Mouse (Mus musculus): ENCODE data around the gene Rabepk. TPM values are rescaled to one million over a fixed set of nuclear protein-coding genes. Genes with fewer than 3 reads are reported as not detected.
"Not testable (repeated sequence)": the region's sequence is repeated elsewhere in the genome, so short reads cannot be mapped to it uniquely, and the experiment has no call there.

The Rabepk gene
- 10 to 100 TPM; 13.5 to 15.5 TPM for total RNA-seq (2021)
- long read RNA-seq, experiment 1, transcript Rabepk-207 (8 exons, 2,968 nt): major isoform, 10 of 10 reads
- long read RNA-seq, experiment 1, partial matches to known transcripts: 0 of 10 reads
- long read RNA-seq, experiment 1, other reads (novel, unspliced or antisense): 0 of 10 reads
- long read RNA-seq, experiment 2, transcript Rabepk-207 (8 exons, 2,968 nt): major isoform, 6 of 9 reads
- long read RNA-seq, experiment 2, partial matches to known transcripts: 2 of 9 reads
- long read RNA-seq, experiment 2, other reads (novel, unspliced or antisense): 1 of 9 reads

DNA sequence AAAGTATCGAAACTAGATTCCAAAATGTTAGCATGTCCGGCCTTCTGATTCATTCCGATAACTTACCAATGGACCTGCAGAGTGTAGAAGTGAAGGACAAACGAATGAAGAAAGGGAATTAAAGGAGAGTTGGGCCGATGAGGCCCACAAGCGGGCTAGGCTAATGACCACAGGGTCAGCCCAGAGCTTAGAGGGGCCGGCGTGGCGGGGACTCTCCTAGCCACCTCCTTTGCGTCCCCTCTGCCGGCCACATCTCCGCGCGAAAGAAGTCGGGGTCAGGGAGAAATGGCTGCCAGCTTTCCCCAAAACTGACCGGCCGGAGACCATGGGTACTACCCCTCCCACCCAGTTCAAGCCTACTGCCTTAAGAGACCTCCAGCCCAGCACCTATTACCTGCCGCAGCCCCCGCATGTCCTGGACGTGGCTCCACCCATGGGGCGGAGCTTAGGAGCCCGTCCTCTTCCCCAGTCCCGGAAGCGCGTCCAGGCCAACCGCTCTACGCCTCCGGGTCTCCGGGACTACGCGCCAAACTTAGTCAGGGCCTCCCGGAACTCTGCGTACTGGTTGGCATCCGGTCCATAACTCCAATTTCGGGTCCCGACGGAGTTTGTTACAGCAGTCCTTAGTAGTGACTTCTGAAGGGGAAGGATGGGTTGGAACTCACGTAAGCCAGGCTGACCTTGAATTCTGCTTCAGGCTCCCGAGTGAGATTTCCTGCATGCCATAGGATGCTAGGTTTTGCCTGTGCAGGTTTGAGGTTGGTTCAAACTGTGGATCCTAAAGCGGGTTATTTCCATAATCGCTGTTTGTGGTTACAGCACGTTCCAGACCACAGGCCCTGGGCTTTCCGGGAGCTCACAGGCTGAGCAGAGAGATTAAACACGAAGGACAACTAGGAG is at the start of gene Rabepk:
TSS of gene Rabepk (minus strand) at position 556 of the 900 bp plus-strand sequence.
- peak; percentile 90 to 93 for DNase-seq

DNA sequence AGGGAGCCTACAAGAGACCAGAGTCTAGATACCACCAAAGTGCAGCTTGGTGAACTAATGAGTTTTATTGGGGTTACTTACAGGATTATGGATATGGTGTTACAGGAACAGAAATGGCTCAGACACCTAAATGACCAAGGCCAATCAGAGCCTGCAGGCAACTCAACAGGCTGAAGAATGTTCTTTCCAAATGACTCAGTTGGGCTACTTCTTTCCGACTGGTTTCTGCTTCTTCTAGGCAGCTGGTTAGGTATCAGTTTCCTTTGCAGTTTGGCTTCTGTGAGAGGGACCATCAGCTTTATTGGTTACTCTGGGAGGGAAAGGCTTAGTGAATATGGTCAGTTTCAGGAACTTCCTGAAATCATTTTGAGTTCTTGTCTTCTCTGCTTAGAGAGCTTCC is 48.0 kb upstream of the Rabepk start:
- DNase-seq: no peak

DNA sequence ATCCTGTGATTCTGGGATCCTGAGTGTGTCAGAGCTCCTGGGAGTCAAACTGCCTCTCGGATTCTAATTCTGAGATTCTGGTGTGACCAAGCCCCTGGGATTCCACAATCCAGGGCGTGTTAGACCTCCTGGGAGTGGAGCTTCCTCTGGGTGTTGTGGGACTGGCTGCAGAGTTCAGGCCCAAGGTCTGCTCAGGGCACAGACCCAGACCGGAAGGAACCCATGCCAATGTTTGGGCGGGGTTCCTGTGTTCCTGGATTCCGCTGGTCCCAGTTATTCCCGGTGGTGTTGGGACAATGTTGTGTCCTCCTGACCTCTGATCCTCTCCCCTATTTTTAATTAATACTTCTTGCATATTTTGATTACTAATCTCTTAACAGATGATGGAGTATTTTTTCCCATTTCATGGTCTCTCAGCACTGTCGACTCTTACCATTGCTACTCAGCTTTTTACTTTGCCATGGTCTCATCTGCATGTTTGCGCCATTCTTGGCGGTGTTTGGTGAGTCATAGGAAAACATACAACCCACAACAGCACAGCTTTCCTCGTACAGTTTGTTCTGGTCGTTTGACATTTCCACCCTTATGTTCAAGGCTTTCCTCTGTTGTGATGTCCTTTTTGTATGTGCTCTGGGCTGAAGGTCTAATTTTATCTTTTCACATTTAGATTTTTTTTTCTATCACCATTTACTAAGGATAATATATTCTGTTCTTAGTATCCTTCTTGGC is 43.7 kb upstream of the Rabepk start:
- DNase-seq: peak; percentile 80 to 89

DNA sequence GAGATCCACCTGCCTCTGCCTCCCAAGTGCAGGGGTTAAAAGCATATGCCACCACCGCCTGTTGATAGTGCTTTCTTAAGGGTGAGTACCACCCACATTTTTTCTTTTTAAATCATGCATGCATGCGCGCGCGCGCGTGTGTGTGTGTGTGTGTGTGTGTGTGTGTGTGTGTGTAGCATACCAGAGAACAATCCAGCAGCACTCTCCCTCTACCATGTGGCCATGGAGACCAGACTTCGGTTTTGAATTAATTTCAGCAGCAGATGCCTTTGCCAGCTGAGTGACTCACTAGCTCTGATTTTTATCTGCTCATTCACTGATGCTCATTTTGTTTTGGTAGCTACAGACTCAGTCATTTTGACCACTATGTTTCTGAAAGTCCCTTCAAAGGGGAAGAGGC is 42.0 kb upstream of the Rabepk start:
- no peak for DNase-seq

DNA sequence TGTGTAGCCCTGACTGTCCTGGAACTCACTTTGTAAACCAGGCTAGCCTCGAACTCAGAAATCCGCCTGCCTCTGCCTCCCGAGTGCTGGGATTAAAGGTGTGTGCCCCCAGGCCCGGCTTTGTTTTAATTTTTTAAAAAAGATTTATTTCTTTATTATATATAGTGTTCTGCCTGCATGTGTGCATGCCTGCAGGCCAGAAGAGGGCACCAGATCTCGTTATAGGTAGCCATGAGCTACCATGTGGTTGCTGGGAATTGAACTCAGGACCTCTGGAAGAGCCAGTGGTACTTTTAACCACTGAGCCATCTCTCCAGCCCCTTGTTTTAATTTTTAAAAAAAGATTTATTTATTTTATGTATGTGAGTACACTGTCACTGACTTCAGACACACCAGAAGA is 40.4 kb upstream of the Rabepk start:
- DNase-seq: not testable (repeated sequence)

DNA sequence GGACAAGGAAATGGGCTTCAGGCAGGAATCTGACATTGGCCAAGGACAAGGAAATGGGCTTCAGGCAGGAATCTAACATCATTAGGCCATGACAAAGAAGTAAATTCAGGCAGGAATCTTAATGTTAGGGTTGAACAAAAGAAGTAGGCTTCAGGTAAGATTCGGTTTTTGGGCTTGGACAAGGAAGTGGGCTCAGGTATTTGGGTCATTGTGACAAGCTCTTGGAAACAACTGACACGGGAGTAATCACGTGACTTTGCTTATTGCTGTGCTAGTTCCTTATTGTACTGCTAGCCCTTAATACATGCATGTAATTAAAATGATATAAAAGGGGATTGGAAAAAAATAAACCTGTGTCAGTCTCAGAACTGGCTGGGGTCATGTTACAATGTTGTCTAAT is 36.0 kb upstream of the Rabepk start:
- DNase-seq: no peak

DNA sequence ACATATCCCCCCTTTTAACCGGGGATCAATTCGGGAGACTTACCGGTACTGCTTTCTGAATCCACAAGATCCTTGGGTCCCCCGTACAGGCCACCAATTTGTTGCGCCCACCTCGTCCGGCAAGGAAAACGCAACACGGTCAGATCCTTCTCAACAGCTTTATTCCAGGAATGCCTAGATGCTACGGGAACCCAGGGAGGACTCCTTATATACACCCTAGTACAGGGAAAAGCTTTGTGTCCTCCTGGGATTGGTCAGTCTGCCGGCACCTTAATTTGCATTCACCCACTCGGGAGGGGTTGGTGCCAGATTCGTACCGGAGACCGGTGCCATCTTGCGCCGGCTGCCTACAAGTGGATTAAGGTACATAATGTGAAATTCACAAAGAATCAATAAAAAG is 33.9 kb upstream of the Rabepk start:
- no peak for DNase-seq

DNA sequence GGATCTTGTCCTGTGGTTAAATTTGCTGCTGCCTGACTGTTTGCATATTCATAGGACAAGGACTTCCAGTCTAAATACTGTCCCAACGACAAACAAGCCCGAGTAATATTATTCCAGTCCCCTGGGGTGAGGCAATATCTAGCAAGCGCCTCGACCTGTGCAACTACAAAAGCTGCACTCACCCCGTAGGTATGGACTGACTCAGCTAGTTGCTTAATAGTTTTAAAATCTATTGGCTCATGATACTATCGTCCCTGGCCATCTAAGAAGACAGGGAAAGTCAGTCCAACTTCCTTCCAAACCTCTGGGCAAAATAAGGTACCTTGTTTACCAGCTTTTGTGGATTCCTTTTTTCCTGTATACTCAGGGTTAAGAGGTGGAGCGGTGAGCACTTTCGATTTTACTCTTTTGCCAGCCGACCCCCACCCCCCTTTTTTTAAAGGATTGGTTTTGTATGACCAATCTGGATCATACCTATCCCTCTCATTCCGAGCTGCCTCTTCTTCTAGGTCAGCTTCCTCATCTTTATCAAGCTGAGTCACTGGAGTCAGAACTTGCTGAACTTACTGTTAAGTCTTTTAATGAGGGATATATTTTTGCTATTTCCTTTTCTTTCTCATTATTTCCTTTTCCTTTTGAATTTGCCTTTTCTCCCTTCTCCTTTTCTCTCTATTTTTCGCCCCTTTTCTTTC is 33.2 kb upstream of the Rabepk start, which contains the start of gene Gm34653:
TSS of gene Gm34653 (plus strand) at position 242 of the 692 bp plus-strand sequence.
- DNase-seq: not testable (repeated sequence)

DNA sequence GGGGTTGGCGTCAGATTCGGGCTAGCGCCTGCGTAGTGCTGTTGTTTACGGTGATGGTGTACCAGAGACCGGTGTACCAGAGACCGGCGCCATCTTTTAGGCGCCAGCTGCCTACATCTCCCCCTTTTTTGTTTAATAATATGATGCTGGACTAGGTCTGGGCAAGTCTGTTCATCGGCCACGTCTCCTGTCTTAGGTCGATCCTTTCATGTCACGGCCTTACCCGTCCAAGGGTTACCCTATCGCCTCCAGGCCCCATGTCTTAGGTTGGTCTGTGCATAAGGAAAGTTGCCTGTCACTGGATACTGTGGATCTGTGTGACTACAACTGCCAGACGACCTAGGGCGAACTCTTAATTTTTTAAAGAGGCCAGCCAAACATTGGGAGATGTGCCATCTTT is 30.4 kb upstream of the Rabepk start:
- DNase-seq: not testable (repeated sequence)

DNA sequence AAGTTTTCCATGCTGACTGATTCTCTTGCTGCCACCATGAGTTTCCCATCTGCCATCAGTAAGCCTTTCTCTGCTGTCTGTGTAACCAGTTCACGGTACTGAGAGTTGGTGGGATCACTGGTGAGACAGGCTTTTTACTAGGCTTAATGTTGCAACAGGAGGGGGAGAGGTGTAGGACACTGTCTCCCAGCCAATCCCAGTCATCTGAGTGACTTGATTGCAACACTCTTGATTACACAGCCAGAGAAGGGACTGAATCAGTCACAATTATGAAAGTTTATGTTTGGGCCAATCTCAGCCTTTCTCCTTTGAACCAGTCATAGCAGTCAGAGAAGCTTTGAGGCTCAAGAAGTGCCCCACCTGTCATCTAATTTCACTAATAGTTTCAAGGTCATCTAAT is 28.3 kb upstream of the Rabepk start:
- no peak for DNase-seq

DNA sequence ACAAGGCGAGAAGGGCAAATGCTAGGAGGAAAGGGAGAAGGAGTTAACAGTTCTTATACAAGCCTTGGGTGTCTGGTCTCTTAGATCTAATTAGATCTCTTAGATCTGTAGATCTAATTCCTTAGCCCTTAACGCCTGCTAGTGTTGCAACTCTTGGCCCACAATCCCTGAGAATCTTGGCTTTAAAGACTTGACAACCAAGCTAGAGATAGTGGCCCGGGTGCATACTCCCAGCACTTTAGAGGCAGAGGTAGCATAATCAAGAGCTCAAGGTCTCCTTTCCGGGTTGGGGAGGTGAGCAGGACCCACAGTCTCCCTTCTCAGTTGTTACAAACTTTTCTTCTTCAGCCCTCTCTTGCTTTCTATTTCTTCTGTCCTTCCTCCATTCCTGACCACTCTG is 27.9 kb upstream of the Rabepk start:
- no peak for DNase-seq

DNA sequence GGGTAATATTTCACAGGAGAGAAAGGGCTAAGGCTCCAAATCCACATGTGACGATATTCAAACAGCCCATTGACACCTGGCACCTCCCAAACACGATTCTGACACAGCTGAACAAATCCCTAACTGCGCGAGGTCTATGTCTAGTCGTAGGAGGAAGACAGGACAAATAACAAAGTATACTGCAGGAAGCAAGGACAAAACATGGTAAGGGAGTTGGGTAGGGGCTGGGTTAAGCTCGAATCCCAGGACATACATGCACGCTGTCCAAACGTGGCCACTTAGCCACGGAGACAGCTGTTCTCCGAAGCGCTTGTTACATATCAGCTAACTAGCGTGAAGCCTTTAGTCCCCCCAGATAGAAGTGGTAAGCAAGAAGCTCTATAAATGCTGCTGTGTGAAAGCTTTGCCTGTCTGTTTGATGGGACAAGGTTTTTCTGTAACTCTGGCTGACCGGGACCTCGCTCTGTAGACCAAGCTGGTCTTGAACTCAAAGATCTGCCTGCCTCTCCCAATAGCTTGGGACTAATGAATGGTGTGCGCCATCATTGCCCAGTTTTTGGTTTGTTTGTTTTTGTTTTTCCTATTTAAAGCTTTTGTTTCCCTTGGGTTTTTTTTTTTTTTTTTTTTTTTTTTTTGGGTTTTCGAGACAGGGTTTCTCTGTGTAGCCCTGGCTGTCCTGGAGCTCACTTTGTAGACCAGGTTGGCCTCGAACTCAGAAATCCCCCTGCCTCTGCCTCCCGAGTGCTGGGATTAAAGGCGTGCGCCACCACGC is 26.9 kb upstream of the Rabepk start:
- DNase-seq: no peak

DNA sequence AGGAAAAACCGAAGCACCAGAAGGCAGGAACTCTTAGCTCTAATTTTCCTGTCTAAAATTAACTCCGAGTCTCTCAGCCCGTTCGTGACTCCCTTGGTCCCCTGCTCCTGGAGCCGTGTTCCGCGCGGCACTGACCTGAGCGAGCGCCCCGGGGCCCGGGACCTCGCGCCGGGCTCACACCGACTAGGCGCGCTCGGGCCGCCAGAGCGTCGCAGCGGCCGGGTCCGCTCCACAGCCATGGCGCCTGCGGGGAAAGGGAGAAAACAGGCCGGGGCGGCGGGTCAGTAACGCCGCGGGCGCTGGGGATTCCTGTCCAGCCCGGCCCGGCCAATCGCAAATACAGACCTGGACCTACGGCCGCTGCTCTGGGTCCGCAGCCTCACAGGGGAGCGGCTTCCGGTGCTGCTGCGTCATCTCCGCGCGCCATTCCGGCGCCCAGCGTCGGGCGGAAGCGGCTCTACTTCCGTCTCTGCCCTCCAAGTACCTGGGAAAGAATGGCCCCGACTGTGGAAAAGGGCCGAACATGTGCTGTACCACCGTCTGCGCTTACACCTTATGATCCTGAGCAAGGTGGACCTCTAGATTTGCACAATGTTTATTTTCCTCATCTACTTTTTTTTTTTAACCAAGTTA is 26.2 kb upstream of the Rabepk start, which contains the start of gene Fbxw2:
TSS of gene Fbxw2 (minus strand) at position 485 of the 633 bp plus-strand sequence.
- peak; percentile 94 for DNase-seq

DNA sequence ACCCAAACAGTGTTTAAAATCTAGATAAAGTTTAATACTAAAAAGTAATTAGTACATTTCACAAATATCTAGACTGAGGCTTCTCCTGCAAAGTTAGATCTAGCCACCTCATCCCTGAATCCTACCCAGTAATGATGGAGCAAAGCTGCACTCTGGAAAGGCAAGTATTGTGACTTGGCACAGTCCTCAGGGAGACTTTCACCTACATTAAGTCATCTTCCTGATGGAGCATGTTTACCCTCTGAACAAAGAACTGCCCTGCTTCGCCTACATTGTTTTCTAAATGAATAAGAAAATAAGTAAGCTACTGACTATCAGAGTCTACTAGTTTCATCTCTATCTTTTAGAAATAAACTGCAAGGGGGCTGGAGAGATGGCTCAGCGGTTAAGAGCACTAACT is 18.8 kb upstream of the Rabepk start:
- DNase-seq: no peak

DNA sequence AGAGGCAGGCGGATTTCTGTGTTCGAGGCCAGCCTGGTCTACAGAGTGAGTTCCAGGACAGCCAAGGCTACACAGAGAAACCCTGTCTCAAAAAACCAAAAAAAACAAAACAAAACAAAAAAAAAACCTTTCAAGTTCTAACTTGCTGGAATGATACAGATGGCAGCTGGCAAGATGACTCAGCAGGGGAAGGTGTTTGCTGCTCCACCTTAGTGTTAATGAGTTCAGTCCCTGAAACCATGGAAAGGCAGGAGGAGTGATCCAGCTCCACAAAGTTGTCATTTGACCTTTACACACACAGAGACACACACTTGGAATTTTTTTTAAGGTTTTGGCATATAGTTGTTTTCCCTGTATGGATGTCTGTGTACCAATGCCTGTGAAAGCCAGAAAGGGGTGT is 16.2 kb upstream of the Rabepk start:
- not testable (repeated sequence) for DNase-seq

DNA sequence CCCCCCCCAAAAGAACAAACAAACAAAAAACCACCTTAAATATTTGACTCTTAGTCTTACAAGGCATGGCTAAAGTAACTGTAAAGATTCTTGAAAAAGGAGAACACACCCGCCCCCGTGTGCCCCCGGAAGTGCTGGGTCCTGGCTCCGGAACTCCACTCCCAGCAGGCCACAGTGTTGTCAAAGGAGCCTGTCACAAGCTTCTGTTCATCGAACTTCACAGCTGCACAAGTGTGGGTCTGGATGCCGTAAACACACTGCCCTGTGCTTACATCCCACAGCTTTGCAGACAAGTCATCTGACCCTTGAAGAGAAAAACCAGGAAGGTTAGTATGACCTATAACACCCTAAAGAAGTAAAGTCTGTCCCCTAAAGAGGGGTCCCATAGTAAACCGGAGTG is 13.0 kb upstream of the Rabepk start:
- no peak for DNase-seq

DNA sequence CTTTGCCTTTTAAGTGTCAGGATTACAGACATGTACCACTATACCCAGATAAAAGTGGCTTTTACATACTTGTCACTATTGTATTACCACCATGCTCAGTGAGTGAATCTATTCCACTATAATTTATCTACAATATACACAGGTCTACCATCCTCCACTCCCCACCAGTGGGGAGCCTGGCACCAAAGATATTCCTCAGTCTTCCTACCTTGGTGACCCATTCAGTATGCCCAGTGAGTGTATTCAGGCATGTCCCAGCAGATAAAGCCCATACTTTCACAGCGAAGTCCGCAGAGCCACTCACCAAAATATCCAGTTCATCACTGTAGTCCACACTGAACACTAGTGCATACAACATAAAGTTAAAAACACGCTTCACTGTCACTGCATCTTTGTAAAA is 11.1 kb upstream of the Rabepk start:
- DNase-seq: no peak

DNA sequence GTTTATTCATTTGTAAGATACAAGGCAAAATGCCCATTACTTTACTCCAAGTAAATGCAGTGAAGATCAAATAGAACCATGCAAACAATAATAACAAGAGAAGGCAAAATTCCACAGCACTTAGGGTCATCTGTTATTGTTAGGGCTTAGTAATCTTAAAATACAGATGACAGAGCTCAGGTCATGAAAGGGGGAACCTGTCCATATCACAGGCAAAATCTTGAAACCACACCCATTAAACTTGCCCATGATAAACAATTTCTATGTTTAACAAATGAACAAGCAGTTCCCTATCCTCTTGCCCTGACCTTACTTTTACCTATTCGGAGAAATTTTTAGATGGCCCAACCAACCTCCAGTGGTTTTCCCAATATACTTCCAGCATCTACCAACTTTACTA is 9.9 kb upstream of the Rabepk start:
- no peak for DNase-seq

DNA sequence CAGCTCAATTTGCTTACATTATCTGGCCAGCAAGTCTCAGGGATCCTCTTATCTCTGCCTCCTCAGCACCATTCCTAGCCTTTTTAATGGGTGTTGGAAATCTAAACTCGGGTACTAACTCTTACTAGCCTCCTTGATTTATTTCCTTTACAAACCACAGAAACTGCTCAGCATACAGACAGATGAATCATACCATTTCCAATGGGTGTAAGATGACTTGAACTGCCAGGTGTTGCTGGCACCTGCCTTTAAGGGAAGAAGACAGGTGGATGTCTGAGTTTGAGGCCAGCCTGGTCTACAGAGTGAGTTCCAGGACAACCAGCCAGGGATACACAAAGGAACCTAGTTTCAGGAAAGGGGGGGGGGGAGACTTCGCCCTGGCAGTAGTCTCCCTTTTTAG is 8.3 kb upstream of the Rabepk start:
- DNase-seq: no peak

DNA sequence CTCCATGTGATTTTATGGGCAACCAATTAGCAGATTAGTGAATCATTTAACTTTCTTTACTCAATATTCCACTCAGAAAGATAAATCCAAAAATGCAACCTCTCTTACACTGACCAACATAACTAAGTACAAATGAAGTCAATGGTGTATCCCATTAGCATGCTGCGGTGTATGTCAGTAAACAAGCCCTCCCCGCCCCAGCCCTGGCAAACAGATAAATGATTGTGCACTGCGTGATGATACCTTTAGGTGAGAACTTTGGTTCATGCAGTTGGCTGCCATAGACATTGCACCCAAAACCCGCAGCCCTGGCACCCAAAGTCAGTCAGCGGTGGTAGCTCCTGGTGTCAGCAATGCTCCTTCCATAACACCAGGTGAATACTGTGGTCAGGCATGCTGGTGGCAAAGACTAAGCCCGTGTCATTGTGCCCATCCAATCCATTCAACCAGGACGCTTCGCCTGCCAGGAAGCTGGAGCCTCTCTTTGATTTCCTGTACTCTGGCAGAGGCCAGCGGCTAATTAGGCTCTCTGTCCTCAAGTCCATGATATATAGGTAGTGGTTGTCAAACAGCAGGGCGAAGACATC is 5.7 kb upstream of the Rabepk start:
- DNase-seq: no peak

Measured in heart, adult 18-20 months (tissue).